Mouse (Mus musculus) telencephalon, adult 2 months (tissue): ENCODE measurements at regions not wholly inside any gene's neighbourhood (a gene's known extent, or its start where the extent isn't known, plus 50 kb on each side); places are given as distances from the start of the nearest gene placed in this dataset.

Experiments used
- DNase-seq: peaks from one replicate; pipeline ENCODE4 v3.0.0-alpha.2; 2011; ENCODE audit warnings: low read depth, low spot score

DNA sequence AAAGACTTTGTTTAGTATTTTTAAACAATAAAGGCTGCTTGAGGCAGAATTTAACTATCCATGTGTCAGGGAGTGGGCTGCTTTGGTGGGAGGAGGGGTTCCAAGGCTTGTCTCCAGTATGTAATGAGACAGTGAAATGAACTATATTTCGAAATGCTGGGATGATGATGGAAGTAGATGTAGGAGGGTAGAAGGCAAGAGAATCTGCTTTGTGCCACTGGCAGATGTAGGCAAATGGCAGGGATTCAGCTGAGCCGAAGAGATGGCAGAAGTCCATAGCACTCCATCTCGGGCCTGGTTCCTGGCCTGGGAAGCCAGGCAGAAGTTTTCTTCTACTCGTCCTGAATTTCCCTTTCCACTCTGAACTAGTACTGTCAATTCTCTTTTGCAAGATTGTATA is 1681.6 kb upstream of the Cdh8 start:
- DNase-seq: peak; percentile 44
